Mouse (Mus musculus) kidney, adult 2 months (tissue): ENCODE measurements around the gene 1700021F07Rik.

Source experiments
- CTCF ChIP-seq: fragments of 200-500 bp; conservative IDR thresholded peaks from 2 replicates; pipeline ENCODE4 v1.5.1; 2011; ENCODE audit warnings: low read depth, mild to moderate bottlenecking, control low read depth, low read length, moderate library complexity, mixed read lengths; ENCODE audit not compliant: insufficient read depth, insufficient read length
- POLR2A ChIP-seq: fragments of 200-500 bp; IDR thresholded peaks from one replicate; pipeline ENCODE4 v1.6.1; 2011; ENCODE audit warnings: low read depth, low read length, control low read depth

GRCm38 (mm10) chr2:173558754-173559396 is 36.5 kb downstream of the 1700021F07Rik start:
- no peak for TF ChIP-seq CTCF
- no peak for TF ChIP-seq POLR2A
